Mouse (Mus musculus) spleen, postnatal 10 days (tissue): ENCODE results near the gene Akr1a1.

Source experiments
- DNase-seq, 2 experiments: peaks; one replicate each; pipeline ENCODE4 v3.0.0; 2021 to 2022; ENCODE audit warnings: low spot score in 2 of 2

The Akr1a1 gene

GRCm38 (mm10) chr4:116659474-116659873 lies 8.0 kb upstream of the Akr1a1 start:
- DNase-seq: no peak

DNA sequence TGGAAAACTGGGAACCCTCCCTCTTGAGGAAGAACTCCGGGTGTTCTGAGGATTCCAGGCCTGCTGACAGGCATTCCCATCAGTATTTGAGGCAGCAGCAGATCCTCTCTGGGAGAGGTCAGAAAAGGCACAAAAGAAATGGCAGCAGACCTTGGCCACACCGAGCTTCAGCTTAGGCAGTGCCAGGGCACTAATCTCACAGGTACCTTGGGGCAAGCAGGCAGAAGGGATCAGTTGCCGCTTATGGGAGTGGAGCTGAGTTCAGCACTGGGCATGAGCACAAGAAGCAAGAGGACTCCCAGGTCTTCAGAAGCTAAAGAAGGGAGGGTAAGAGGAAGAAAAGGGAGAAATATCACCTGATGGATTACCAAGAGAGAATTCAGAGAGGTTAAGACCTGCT lies 6.5 kb upstream of the Akr1a1 start:
- no peak for DNase-seq

DNA sequence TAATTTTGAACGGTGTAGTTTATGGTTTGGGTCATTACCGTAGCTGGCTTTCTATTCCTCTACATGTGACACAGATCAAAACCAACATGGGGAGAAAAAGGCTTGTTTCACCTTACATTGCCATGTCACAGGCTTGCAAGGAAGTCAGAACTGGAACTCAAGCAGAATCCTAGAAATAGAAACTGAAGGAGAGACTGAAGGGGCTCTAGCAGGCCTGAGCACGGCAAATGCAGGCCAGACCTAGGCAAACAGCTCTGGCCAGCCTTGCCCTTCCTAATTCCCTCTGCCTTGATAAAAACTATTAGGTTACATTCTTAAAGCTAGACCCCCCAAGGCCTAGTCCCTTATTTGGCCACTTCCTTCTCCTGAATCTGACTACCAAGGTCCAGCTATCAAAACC lies 4.2 kb upstream of the Akr1a1 start:
- DNase-seq: no peak

DNA sequence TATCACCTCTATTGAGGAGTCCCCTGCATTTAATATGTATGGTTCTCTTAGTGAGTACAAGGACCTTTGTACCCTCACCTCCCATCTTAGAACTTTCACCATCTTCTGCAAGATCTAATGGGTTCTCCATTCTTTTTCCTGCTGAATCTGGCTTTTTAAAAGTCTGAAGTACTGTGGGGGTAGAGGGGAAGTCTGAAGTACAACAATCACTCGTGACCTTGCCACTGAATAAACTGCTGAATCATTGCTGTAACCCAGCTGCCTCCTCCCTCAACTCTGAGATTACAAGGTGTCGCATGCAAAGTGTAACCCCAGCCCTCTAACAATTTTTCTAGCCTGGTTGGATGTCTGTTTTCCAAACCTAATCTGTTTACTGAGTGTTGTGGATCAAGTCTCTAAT lies 3.6 kb upstream of the Akr1a1 start:
- no peak for DNase-seq

DNA sequence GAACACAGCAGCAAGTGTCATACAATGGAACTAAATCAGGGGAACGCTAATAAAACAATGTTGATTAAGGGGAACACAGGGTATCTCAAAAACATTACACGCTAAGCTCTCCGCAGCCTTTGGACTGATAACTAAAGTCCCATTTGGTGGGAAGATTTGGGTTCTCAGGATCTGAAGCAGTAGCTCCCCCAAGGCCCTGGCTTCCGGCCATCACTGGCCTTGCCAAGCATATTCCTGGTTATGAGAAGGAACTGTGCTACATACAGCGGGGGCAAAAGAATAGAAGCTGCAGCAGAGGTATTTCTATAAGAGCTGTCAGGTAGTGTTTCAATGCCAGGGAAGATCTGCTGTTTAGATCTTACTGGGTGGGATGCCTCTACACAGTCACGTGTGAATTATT lies 1.7 kb upstream of the Akr1a1 start:
- no peak for DNase-seq

DNA sequence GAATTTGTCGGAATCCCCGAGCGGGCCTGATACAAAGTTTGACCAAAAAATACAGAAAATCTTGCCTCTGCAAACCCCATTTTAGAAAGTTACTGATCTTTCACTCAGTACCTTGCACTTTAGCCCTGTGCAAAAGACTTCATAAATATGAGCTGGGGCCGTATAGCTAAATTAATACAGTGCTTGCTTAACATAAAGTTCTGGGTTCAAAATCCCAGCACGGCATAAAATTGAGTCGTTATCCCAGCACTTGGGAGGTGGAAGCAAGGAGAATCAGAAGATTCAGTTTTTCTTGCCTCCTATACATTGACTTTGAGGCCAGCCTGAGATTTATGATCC lies 286 bp upstream of the Akr1a1 start:
- DNase-seq: no peak

DNA sequence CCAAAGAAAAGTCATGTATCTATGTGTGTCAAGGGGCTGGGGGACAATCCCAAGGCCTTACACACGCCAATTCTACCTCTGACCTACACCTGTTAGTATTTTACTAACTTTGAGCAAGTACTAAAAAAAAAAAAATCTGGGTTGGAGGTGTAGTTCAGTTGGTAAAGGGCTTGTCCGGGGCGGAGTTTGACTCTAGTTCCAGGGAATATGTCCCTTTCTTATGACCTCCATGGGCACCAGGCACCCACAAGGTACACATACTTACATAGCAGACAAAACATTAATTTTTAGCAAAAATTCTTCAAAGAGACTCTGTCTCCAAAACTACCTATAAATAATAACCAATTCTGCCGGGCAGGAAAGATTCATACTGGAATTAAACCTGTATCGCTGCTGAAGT lies 1.1 kb downstream of the Akr1a1 start:
- DNase-seq: no peak

- DNase-seq: no peak
Measured at GRCm38 (mm10) chr4:116649411-116649810, 2.1 kb downstream of the Akr1a1 start.

DNA sequence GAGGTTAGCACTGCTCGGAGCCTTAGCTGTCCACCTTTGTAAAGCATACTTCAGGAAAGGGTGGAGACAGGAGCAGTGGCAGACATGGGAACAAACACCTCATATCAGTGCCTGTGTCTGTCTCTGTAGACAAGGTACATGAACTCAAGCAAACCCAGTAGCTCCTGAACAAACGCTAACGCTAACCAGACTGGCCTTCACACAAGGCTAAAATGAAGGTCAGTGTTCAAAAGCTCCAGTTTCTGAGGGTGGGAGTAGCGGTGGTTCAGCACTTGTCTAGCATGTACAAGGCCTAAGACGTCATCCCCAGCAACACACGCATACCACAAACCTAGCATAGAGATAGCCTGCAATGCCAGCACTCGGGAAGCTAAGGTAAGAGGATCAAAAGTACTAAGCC lies 5.9 kb downstream of the Akr1a1 start:
- DNase-seq: no peak

DNA sequence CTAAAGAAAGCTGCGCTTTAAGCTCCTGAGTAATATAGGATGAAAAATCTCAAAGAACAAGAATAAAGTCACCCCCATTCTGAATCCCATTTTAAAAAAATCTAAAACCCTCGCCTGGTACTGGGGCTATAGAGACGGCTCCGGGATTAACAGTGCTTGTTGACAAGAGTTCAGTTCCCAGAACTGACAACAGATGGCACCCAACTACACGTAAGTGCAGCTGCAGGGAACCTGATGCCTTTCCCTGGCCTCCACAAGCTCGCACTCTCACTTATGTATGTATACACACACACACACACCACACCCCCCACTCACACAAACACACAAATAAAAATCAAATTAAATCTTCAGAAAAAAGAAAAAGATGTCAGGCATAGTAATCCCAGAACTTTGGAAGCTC lies 7.2 kb downstream of the Akr1a1 start:
- peak in 1 of 2 experiments; percentile 52 for DNase-seq

GRCm38 (mm10) chr4:116642071-116642470 lies 9.4 kb downstream of the Akr1a1 start:
- DNase-seq: no peak

DNA sequence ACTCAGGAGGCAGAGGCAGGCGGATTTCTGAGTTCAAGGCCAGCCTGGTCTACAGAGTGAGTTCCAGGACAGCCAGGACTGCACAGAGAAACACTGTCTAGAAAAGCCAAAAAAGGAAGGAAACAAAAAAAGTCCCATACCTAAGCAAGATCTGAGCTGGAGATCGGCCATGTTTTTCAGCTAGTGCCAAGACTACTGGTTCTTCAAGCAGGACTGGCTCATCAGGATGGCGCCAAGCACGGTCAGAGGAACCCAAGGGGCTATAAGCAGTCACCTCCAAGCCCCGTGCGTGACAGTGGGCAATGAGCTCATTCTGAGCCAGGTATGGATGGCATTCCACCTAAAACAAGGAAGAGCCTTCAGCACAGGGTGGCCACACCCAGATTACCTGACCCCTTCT lies 12.7 kb downstream of the Akr1a1 start:
- no peak for DNase-seq

GRCm38 (mm10) chr4:116635197-116635596 lies 16.3 kb downstream of the Akr1a1 start:
- DNase-seq: no peak

GRCm38 (mm10) chr4:116627722-116628662 lies 23.5 kb downstream of the Akr1a1 start, which contains the start of gene Nasp:
Nasp (minus strand) TSS chr4:116627941.
- peak; percentile 67 to 72 for DNase-seq

DNA sequence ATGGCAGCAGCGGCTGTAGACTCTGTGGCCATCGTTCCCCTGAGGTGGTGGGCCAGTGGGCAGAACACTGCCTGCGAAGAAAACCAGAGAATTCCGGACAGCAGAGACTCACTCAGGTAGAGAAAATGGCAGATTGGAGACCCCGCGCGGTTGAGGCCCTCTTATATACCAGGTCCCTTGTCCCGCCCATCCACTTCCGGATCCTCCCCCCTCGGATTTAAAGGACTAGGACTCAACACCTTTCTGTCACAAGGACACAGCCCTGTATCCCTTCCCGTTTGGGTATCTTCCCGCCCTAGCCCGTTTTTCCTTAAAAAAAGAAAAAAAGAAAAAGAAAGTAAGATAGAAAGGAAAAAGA lies 24.1 kb downstream of the Akr1a1 start:
- DNase-seq: peak in 1 of 2 experiments; percentile 91

- peak; percentile 88 to 89 for DNase-seq
Measured at GRCm38 (mm10) chr4:116626658-116627358, 24.7 kb downstream of the Akr1a1 start.

DNA sequence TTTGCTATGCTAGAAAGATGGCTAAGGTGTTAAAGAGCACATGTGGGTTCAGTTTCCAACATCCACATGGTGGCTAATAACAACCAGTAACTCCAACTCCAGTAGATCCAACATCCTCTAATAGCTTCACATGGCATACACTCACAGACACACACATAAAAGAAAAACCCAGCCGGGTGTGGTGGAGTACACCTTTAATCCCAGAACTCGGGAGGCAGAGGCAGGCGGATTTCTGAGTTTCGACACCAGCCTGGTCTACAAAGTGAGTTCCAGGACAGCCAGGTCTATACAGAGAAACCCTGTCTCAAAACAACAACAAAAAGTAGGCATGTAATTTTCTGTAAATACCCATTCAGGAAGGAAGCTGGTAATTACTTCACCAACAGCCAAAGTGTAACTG lies 26.6 kb downstream of the Akr1a1 start:
- no peak for DNase-seq

- DNase-seq: no peak
Measured at GRCm38 (mm10) chr4:116615237-116615636, 36.2 kb downstream of the Akr1a1 start.

GRCm38 (mm10) chr4:116612621-116613020 lies 38.9 kb downstream of the Akr1a1 start:
- no peak for DNase-seq

DNA sequence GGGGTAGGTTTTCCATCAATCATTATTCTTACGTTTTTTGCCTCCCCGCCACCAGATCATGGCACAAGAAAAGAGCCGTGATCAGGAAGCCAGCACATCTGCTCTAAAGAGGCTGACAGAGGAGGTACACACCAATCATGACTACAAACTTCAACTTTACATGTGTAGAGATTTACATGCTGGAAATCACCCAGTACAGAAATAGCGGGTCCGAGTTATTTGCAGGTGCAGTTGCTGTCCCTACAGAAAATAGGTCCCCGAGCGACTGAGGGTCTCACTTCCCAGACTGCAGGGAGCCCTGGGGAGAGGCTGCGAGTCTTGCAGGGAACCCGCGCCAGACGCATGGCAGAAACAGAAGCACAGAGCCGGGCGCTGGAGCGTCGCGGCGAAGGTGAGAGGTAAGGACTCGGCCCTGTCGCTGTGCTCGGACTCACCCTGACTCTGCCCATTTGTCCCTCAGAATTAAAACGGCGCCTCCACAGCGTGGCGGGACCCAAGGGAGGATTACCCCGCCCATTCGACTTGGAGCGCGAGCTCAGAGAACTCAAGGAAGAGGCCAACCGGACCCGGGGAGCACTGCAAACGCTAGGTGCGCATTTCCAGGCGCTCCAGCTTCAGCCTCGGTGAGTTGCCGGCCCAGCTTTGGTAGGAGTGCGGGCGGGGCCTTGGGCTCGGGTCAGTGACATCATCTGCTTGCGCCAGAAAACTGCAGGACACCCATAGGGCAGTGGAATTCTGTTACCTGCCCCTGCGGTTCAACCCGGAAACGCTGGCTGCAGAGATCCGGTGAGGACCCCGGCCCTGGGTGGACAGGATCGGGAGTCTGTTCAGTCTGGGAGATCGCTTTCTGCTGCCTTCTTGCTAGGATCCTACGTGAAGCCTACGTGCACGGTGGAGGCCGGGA lies 54.2 kb downstream of the Akr1a1 start:
- peak; percentile 75 to 90 for DNase-seq

DNA sequence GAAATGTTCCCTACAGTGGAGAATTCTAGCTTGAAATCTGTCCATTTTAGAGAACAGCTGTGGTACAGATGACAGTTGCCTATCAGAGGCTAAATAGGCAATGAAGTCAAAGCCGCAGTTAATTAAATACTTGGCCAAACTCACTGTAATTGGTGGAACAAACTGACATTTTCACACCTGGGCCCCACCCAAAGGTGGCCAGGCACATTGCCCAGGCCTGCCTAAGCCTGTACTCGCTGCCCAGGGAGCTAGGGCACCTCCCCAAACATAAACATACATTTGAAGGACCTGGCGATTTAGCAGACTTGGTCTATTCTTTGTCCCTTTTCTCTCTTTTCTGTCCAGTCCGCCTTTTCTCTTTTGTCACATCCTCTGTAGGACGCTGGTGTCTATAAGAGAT lies 55.1 kb downstream of the Akr1a1 start, which contains the start of gene Ccdc17:
TSS of gene Ccdc17 (plus strand) at position 276 of the 400 bp plus-strand sequence.
- no peak for DNase-seq

DNA sequence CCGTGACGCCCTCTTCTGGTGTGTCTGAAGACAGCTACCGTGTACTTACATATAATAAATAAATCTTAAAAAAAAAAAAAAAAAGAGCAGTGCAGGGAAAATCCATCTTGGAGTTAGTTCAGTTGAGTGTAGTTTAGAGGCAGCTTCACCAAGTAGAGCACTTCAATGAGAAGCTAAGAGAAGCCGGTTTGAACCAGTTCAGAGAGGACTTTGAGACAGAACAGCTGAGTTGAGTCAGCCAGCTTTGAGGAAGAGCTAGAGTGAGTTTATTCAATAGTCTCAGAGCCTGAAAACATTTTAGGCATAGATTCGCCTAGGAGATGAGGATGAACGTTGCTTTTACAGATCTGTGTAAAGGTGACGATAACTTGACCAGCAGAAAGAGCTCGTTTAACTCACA lies 55.7 kb downstream of the Akr1a1 start:
- no peak for DNase-seq
